Mouse (Mus musculus): ENCODE results near the gene Mapk1. TPM values are rescaled to one million over a fixed set of nuclear protein-coding genes. Genes with fewer than 3 reads are reported as not detected.

The Mapk1 gene
- polyA plus RNA-seq, 1 experiment from 2014 or later = 142 TPM

- no peak for DNase-seq (ENCODE audit: low read depth, low spot score)
- no peaks in the 10 kb centered on the region for H3K27me3 ChIP-seq
- ChIA-PET CTCF (interaction anchor here (1.1 to 2.3 kb wide), 3 partner anchors 11 to 22 kb away, joined by 3 to 5 read pairs (median 4); no protein-coding TSS in a partner anchor), POLR2A (interaction anchor here (0.7 kb wide), 1 partner anchor 15 kb away, joined by 3 read pairs; no protein-coding TSS in a partner anchor)
- no peak for ATAC-seq
- no peak for TF ChIP-seq CTCF (IDR thresholded peaks at IDR 0.05)
- in situ Hi-C loops (cut with MboI; ENCODE audit: low pct_unique_long_range_greater_than_20kb) = no loop called here
Observed at GRCm38 (mm10) chr16:17015111-17015852, 32.1 kb downstream of the Mapk1 start.

GRCm38 (mm10) chr16:17015853-17016230 lies 32.7 kb downstream of the Mapk1 start:
- ATAC-seq (no peak), DNase-seq (ENCODE audit: low read depth, low spot score) (no peak)
- ChIA-PET POLR2A (interaction anchor here (0.7 kb wide), 1 partner anchor 14 kb away, joined by 3 read pairs; no protein-coding TSS in a partner anchor), CTCF (interaction anchor here (2.3 kb wide), 1 partner anchor 11 kb away, joined by 5 read pairs; no protein-coding TSS in a partner anchor)
- in situ Hi-C loops (cut with MboI; ENCODE audit: low pct_unique_long_range_greater_than_20kb) = no loop called here
- no peak for TF ChIP-seq CTCF (IDR thresholded peaks at IDR 0.05)
- no peaks in the 10 kb centered on the region for H3K27me3 ChIP-seq

GRCm38 (mm10) chr16:17018071-17018470 lies 34.9 kb downstream of the Mapk1 start:
- no peak for DNase-seq (ENCODE audit: low read depth, low spot score)
- no peaks in the 10 kb centered on the region for H3K27me3 ChIP-seq
- ATAC-seq = no peak
- CTCF ChIA-PET = no interaction called here
- in situ Hi-C loops (cut with MboI; ENCODE audit: low pct_unique_long_range_greater_than_20kb) = no loop called here
- POLR2A ChIA-PET = no interaction called here
- no peak for TF ChIP-seq CTCF (IDR thresholded peaks at IDR 0.05)

GRCm38 (mm10) chr16:17024469-17025148 lies 41.4 kb downstream of the Mapk1 start:
- ChIA-PET POLR2A (no interaction called here), CTCF (interaction anchor here (1.4 to 2.0 kb wide), 4 partner anchors 10 to 31 kb away, joined by 3 to 6 read pairs (median 4); no protein-coding TSS in a partner anchor)
- no peaks in the 10 kb centered on the region for H3K27me3 ChIP-seq
- in situ Hi-C loops (cut with MboI; ENCODE audit: low pct_unique_long_range_greater_than_20kb) = no loop called here
- TF ChIP-seq CTCF (IDR thresholded peaks at IDR 0.05) = no peak
- DNase-seq (ENCODE audit: low read depth, low spot score) (no peak), ATAC-seq (peak; percentile 91)

GRCm38 (mm10) chr16:17029971-17030695 lies 47.0 kb downstream of the Mapk1 start:
- TF ChIP-seq CTCF (IDR thresholded peaks at IDR 0.05) = no peak
- POLR2A ChIA-PET = interaction anchor here (0.7 kb wide), 1 partner anchor 14 kb away, joined by 3 read pairs; no protein-coding TSS in a partner anchor
- DNase-seq (ENCODE audit: low read depth, low spot score) = no peak
- ATAC-seq = no peak
- CTCF ChIA-PET = no interaction called here
- no peaks in the 10 kb centered on the region for H3K27me3 ChIP-seq
- in situ Hi-C loops (cut with MboI; ENCODE audit: low pct_unique_long_range_greater_than_20kb) = no loop called here

GRCm38 (mm10) chr16:17033754-17034153 lies 50.6 kb downstream of the Mapk1 start:
- no peak for TF ChIP-seq CTCF (IDR thresholded peaks at IDR 0.05)
- DNase-seq (ENCODE audit: low read depth, low spot score) (no peak), ATAC-seq (no peak)
- in situ Hi-C loops (cut with MboI; ENCODE audit: low pct_unique_long_range_greater_than_20kb) = no loop called here
- ChIA-PET POLR2A (interaction anchor here (0.8 kb wide), 1 partner anchor 38 kb away, joined by 3 read pairs; no protein-coding TSS in a partner anchor), CTCF (no interaction called here)
- no peaks in the 10 kb centered on the region for H3K27me3 ChIP-seq

GRCm38 (mm10) chr16:17040716-17041115 lies 57.5 kb downstream of the Mapk1 start:
- in situ Hi-C loops (cut with MboI; ENCODE audit: low pct_unique_long_range_greater_than_20kb) = no loop called here
- no peak for TF ChIP-seq CTCF (IDR thresholded peaks at IDR 0.05)
- no peaks in the 10 kb centered on the region for H3K27me3 ChIP-seq
- ChIA-PET POLR2A (no interaction called here), CTCF (no interaction called here)
- ATAC-seq = no peak
- no peak for DNase-seq (ENCODE audit: low read depth, low spot score)

- DNase-seq (ENCODE audit: low read depth, low spot score) (no peak), ATAC-seq (no peak)
- CTCF ChIA-PET = no interaction called here
- no peaks in the 10 kb centered on the region for H3K27me3 ChIP-seq
- in situ Hi-C loops (cut with MboI; ENCODE audit: low pct_unique_long_range_greater_than_20kb) = no loop called here
- no peak for TF ChIP-seq CTCF (IDR thresholded peaks at IDR 0.05)
- POLR2A ChIA-PET = no interaction called here
Observed at GRCm38 (mm10) chr16:17041417-17041816, 58.2 kb downstream of the Mapk1 start.

- POLR2A ChIA-PET = no interaction called here
- no peak for ATAC-seq
- in situ Hi-C loops (cut with MboI; ENCODE audit: low pct_unique_long_range_greater_than_20kb) = no loop called here
Observed at GRCm38 (mm10) chr16:17044320-17044719, 61.1 kb downstream of the Mapk1 start.

GRCm38 (mm10) chr16:17045287-17045686 lies 62.1 kb downstream of the Mapk1 start:
- DNase-seq (ENCODE audit: low read depth, low spot score) = no peak
- POLR2A ChIA-PET = no interaction called here
- H3K27me3 ChIP-seq = no peaks in the 10 kb centered on the region
- no peak for ATAC-seq
- no peak for TF ChIP-seq CTCF (IDR thresholded peaks at IDR 0.05)
- CTCF ChIA-PET = interaction anchor here (1.2 to 2.1 kb wide), 2 partner anchors 20 to 41 kb away, joined by 3 to 6 read pairs; no protein-coding TSS in a partner anchor
- in situ Hi-C loops (cut with MboI; ENCODE audit: low pct_unique_long_range_greater_than_20kb) = no loop called here

More at GRCm38 (mm10) chr16:17044320-17044719, 61.1 kb downstream of the Mapk1 start:
- CTCF ChIA-PET = interaction anchor here (1.2 to 2.1 kb wide), 2 partner anchors 19 to 42 kb away, joined by 3 to 6 read pairs; no protein-coding TSS in a partner anchor
- TF ChIP-seq CTCF (IDR thresholded peaks at IDR 0.05) = no peak
- no peaks in the 10 kb centered on the region for H3K27me3 ChIP-seq
- no peak for DNase-seq (ENCODE audit: low read depth, low spot score)

All from Patski (cell line).